Mouse (Mus musculus): Measurements from ENCODE around the gene Bcl2l13. TPM values are rescaled to one million over a fixed set of nuclear protein-coding genes. Genes with fewer than 3 reads are reported as not detected.

Bcl2l13 gene
- total RNA-seq, 1 experiment: 19.5 TPM

GRCm38 (mm10) chr6:120909501-120909900, 73.5 kb downstream of the Bcl2l13 start:
- DNase-seq (ENCODE audit: low read depth, low spot score): no peak
- H3K9me3 ChIP-seq (ENCODE audit: control insufficient read depth, insufficient read depth, low read depth, low read length): no peaks in the 10 kb centered on the region
- no peak overlapping the region for H3K9ac ChIP-seq (ENCODE audit: insufficient read depth, low read depth, low read length, poor library complexity, severe bottlenecking)
- TF ChIP-seq HCFC1 (IDR thresholded peaks at IDR 0.05; ENCODE audit: borderline replicate concordance, insufficient read depth, low read length) (no peak), MAFK (IDR thresholded peaks at IDR 0.05; ENCODE audit: insufficient read depth, low read depth, low read length) (no peak), CHD2 (IDR thresholded peaks at IDR 0.05; ENCODE audit: low read depth, low read length) (no peak), ZNF384 (IDR thresholded peaks at IDR 0.05; ENCODE audit: low read depth, low read length) (no peak), ZC3H11A (IDR thresholded peaks at IDR 0.05; ENCODE audit: borderline replicate concordance, low read depth, low read length) (no peak)
- peaks cover 3 to 25% of the 10 kb centered on the region in 2 experiments for H3K4me1 ChIP-seq (ENCODE audit: control insufficient read depth in 2 of 2, insufficient read depth in 2 of 2, low read length in 2 of 2, poor library complexity in 1 of 2)
- in situ Hi-C loops (cut with MboI; ENCODE audit: low sequenced_read_pairs in 2 of 2, unreplicated experiment in 2 of 2): no loop called here
- H3K27ac ChIP-seq (ENCODE audit: insufficient read depth, low read depth, low read length, poor library complexity, severe bottlenecking): no peak overlapping the region
- H3K36me3 ChIP-seq (ENCODE audit: control insufficient read depth, insufficient read depth, low read length, poor library complexity, severe bottlenecking): peaks cover 2% of the 10 kb centered on the region; the same call in 1 of the 2 replicates
- no peak overlapping the region for H3K4me3 ChIP-seq (ENCODE audit: insufficient read depth in 1 of 2, low read depth in 1 of 2, low read length in 2 of 2, poor library complexity in 1 of 2, severe bottlenecking in 1 of 2)

GRCm38 (mm10) chr6:120911213-120912007, 75.4 kb downstream of the Bcl2l13 start:
- TF ChIP-seq ZNF384 (IDR thresholded peaks at IDR 0.05; ENCODE audit: low read depth, low read length): 0 out of 2 replicates have a peak, but pooled peaks have one; percentile 19
- no peak for TF ChIP-seq MAFK (IDR thresholded peaks at IDR 0.05; ENCODE audit: insufficient read depth, low read depth, low read length)
- TF ChIP-seq ZC3H11A (IDR thresholded peaks at IDR 0.05; ENCODE audit: borderline replicate concordance, low read depth, low read length): no peak
- H3K4me1 ChIP-seq (ENCODE audit: control insufficient read depth in 2 of 2, insufficient read depth in 2 of 2, low read length in 2 of 2, poor library complexity in 1 of 2): peaks cover 7 to 35% of the 10 kb centered on the region in 2 experiments
- H3K9ac ChIP-seq (ENCODE audit: insufficient read depth, low read depth, low read length, poor library complexity, severe bottlenecking): no peak overlapping the region
- H3K27ac ChIP-seq (ENCODE audit: insufficient read depth, low read depth, low read length, poor library complexity, severe bottlenecking): no peak overlapping the region
- peaks cover 2% of the 10 kb centered on the region; the same call in 1 of the 2 replicates for H3K36me3 ChIP-seq (ENCODE audit: control insufficient read depth, insufficient read depth, low read length, poor library complexity, severe bottlenecking)
- H3K9me3 ChIP-seq (ENCODE audit: control insufficient read depth, insufficient read depth, low read depth, low read length): no peaks in the 10 kb centered on the region
- DNase-seq (ENCODE audit: low read depth, low spot score): no peak
- no peak overlapping the region for H3K4me3 ChIP-seq (ENCODE audit: insufficient read depth in 1 of 2, low read depth in 1 of 2, low read length in 2 of 2, poor library complexity in 1 of 2, severe bottlenecking in 1 of 2)
- in situ Hi-C loops (cut with MboI; ENCODE audit: low sequenced_read_pairs in 2 of 2, unreplicated experiment in 2 of 2): no loop called here

DNA sequence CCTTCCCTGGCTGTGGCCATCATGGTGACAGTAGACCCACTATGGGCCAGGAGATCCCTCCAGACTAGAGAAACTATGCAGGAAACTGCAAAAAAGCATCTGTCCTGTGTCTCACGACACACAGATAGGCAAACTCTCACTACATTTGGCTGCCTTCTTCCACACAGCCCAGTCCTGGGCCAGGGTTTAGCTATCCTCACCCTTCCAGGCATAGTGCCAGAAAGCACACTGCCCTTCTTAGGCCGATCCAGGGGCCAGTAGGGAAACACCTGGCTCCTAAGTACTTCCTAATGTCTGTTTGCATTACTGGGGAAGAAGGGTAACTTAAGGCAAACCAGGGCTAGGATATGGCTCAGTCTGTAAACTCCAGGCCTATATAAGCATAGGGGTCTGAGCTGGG, 76.9 kb downstream of the Bcl2l13 start:
- in situ Hi-C loops (cut with MboI; ENCODE audit: low sequenced_read_pairs in 2 of 2, unreplicated experiment in 2 of 2): no loop called here
- H3K4me3 ChIP-seq (ENCODE audit: insufficient read depth in 1 of 2, low read depth in 1 of 2, low read length in 2 of 2, poor library complexity in 1 of 2, severe bottlenecking in 1 of 2): no peak overlapping the region
- H3K9ac ChIP-seq (ENCODE audit: insufficient read depth, low read depth, low read length, poor library complexity, severe bottlenecking): no peak overlapping the region
- DNase-seq (ENCODE audit: low read depth, low spot score): no peak
- H3K9me3 ChIP-seq (ENCODE audit: control insufficient read depth, insufficient read depth, low read depth, low read length): no peaks in the 10 kb centered on the region
- peaks cover 3 to 29% of the 10 kb centered on the region in 2 experiments; a peak in 3 of 4 replicates for H3K4me1 ChIP-seq (ENCODE audit: control insufficient read depth in 2 of 2, insufficient read depth in 2 of 2, low read length in 2 of 2, poor library complexity in 1 of 2)
- no peak for TF ChIP-seq HCFC1 (IDR thresholded peaks at IDR 0.05; ENCODE audit: borderline replicate concordance, insufficient read depth, low read length)
- no peak for TF ChIP-seq MAFK (IDR thresholded peaks at IDR 0.05; ENCODE audit: insufficient read depth, low read depth, low read length)
- peaks cover 2% of the 10 kb centered on the region; the same call in 1 of the 2 replicates for H3K36me3 ChIP-seq (ENCODE audit: control insufficient read depth, insufficient read depth, low read length, poor library complexity, severe bottlenecking)
- no peak overlapping the region for H3K27ac ChIP-seq (ENCODE audit: insufficient read depth, low read depth, low read length, poor library complexity, severe bottlenecking)

- H3K36me3 ChIP-seq (ENCODE audit: control insufficient read depth, insufficient read depth, low read length, poor library complexity, severe bottlenecking): peaks cover 2% of the 10 kb centered on the region; the same call in 1 of the 2 replicates
- H3K9me3 ChIP-seq (ENCODE audit: control insufficient read depth, insufficient read depth, low read depth, low read length): no peaks in the 10 kb centered on the region
- no peak overlapping the region for H3K9ac ChIP-seq (ENCODE audit: insufficient read depth, low read depth, low read length, poor library complexity, severe bottlenecking)
- peaks cover 3 to 29% of the 10 kb centered on the region in 2 experiments; a peak in 3 of 4 replicates for H3K4me1 ChIP-seq (ENCODE audit: control insufficient read depth in 2 of 2, insufficient read depth in 2 of 2, low read length in 2 of 2, poor library complexity in 1 of 2)
- no peak overlapping the region for H3K4me3 ChIP-seq (ENCODE audit: insufficient read depth in 1 of 2, low read depth in 1 of 2, low read length in 2 of 2, poor library complexity in 1 of 2, severe bottlenecking in 1 of 2)
- no peak for DNase-seq (ENCODE audit: low read depth, low spot score)
- TF ChIP-seq ZNF384 (IDR thresholded peaks at IDR 0.05; ENCODE audit: low read depth, low read length) (no peak), HCFC1 (IDR thresholded peaks at IDR 0.05; ENCODE audit: borderline replicate concordance, insufficient read depth, low read length) (no peak), CHD2 (IDR thresholded peaks at IDR 0.05; ENCODE audit: low read depth, low read length) (no peak), ZC3H11A (IDR thresholded peaks at IDR 0.05; ENCODE audit: borderline replicate concordance, low read depth, low read length) (no peak), MAFK (IDR thresholded peaks at IDR 0.05; ENCODE audit: insufficient read depth, low read depth, low read length) (no peak)
- H3K27ac ChIP-seq (ENCODE audit: insufficient read depth, low read depth, low read length, poor library complexity, severe bottlenecking): no peak overlapping the region
- in situ Hi-C loops (cut with MboI; ENCODE audit: low sequenced_read_pairs in 2 of 2, unreplicated experiment in 2 of 2): no loop called here
Measured at GRCm38 (mm10) chr6:120913783-120914182, 77.8 kb downstream of the Bcl2l13 start.
